Comparison of ENCODE assay signal across 8 mouse cellular contexts in the genomic region with DNA sequence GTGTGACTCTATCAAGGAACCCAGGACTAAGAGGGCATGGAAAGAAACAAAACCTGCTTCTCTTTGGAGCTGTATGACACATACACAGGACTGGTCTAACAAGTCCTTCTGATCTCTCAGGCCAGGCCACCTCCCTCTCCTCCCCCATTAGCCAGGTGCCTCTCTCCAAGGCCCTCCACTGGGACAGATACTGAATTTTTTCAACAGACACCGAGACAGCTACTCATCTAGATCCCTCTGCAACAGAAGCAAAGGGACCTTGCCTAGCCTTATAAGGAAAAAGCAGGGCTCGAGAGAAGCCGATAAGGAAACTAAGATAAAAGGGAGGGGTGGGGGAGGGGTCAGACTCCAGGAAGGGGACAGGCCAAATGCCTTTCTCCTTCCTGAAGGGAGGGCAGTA. TPM values are rescaled to one million over a fixed set of nuclear protein-coding genes. Genes with fewer than 3 reads are reported as not detected.
DNase-seq lines count a peak whose midpoint lies in the region; ATAC-seq and TF ChIP-seq lines count a peak whose summit lies in the region.

No protein-coding gene starts in this region.

- peak; percentile 50 for DNase-seq in kidney, adult 11 months
- DNase-seq in kidney, adult 18-20 months: no peak
- peak; percentile 65 for DNase-seq in Muller cell, postnatal 12 days (ENCODE audit: inconsistent ontology term)
- peak; percentile 45 for DNase-seq in heart, postnatal 0 days (ENCODE audit: low spot score)
- DNase-seq in lung, embryonic 14.5 days: peak; percentile 64
- DNase-seq in left cerebral cortex, postnatal 14 days (ENCODE audit: low spot score in 2 of 2): no peak
- DNase-seq in spleen, postnatal 10 days (ENCODE audit: low spot score in 2 of 2): no peak
- no peak for DNase-seq in thymus, adult 2 months

- H3K27ac ChIP-seq in heart, postnatal 0 days (ENCODE audit: low read depth): peak overlapping the region; percentile 97
- H3K27ac ChIP-seq in lung, embryonic 14.5 days (ENCODE audit: low read depth): peak overlapping the region; percentile 71
- H3K27ac ChIP-seq in thymus, adult 2 months (ENCODE audit: control insufficient read depth, insufficient read depth, low read length): no peak overlapping the region; the same call in 1 of the 2 replicates

- TF ChIP-seq POLR2A in thymus, adult 2 months (IDR thresholded peaks at IDR 0.05; ENCODE audit: control insufficient read depth, extremely low read depth, insufficient read depth, low read length, poor library complexity): no peak

- 0 out of 2 replicates have a peak, but pooled peaks cover 4% of the 10 kb centered on the region for H3K36me3 ChIP-seq in heart, postnatal 0 days (replicated peaks; ENCODE audit: control insufficient read depth, insufficient read depth, low read length)
- H3K36me3 ChIP-seq in lung, embryonic 14.5 days (ENCODE audit: insufficient read depth): 0 out of 2 replicates have a peak, but pooled peaks cover 16% of the 10 kb centered on the region
- H3K36me3 ChIP-seq in thymus, adult 2 months (ENCODE audit: control insufficient read depth, insufficient read depth, low read length): no peaks in the 10 kb centered on the region

- H3K4me3 ChIP-seq in heart, postnatal 0 days (ENCODE audit: low read depth, low read length): peak overlapping the region; percentile 1; the same call in 1 of the 2 replicates
- H3K4me3 ChIP-seq in lung, embryonic 14.5 days (ENCODE audit: low read depth, low read length): no peak overlapping the region; the same call in 1 of the 2 replicates
- no peak overlapping the region for H3K4me3 ChIP-seq in thymus, adult 2 months (ENCODE audit: control insufficient read depth, insufficient read depth, low read length)

- 1% methylated on average over 3 of the region's 3 CpGs for WGBS in heart, postnatal 0 days
- WGBS in lung, embryonic 14.5 days: 3% methylated on average over 3 of the region's 3 CpGs
- 9% methylated on average over 3 of the region's 3 CpGs for WGBS in thymus, adult 2 months

- no peak overlapping the region; the same call in 1 of the 2 replicates for H3K9ac ChIP-seq in heart, postnatal 0 days (replicated peaks; ENCODE audit: low read depth, low read length)
- H3K9ac ChIP-seq in lung, embryonic 14.5 days: peak overlapping the region; percentile 7; the same call in 1 of the 2 replicates

- peak overlapping the region; percentile 58 for H3K4me2 ChIP-seq in heart, postnatal 0 days (ENCODE audit: low read depth, low read length)
- peak overlapping the region; percentile 57 for H3K4me2 ChIP-seq in lung, embryonic 14.5 days

- intact Hi-C loops in left cerebral cortex, postnatal 14 days (cut with DNase I): no loop called here

- H3K27me3 ChIP-seq in heart, postnatal 0 days (ENCODE audit: control insufficient read depth, insufficient read depth, low read length): no peaks in the 10 kb centered on the region
- no peaks in the 10 kb centered on the region for H3K27me3 ChIP-seq in lung, embryonic 14.5 days (ENCODE audit: insufficient read depth, low read length)
- no peaks in the 10 kb centered on the region for H3K27me3 ChIP-seq in thymus, adult 2 months (ENCODE audit: control insufficient read depth, insufficient read depth, low read length)

- peak; percentile 49; the same call in 1 of the 2 replicates for TF ChIP-seq EP300 in heart, postnatal 0 days (IDR thresholded peaks at IDR 0.05; ENCODE audit: low read depth)

- H3K9me3 ChIP-seq in heart, postnatal 0 days (replicated peaks; ENCODE audit: control insufficient read depth, low read length): no peaks in the 10 kb centered on the region
- H3K9me3 ChIP-seq in lung, embryonic 14.5 days (ENCODE audit: low read depth, low read length): no peaks in the 10 kb centered on the region

- ATAC-seq in heart, postnatal 0 days (ENCODE audit: insufficient read depth, low read depth): no peak
- no peak for ATAC-seq in lung, embryonic 14.5 days (ENCODE audit: insufficient read depth)

- H3K4me1 ChIP-seq in heart, postnatal 0 days (ENCODE audit: control insufficient read depth, insufficient read depth): peaks cover 69% of the 10 kb centered on the region
- peaks cover 49% of the 10 kb centered on the region for H3K4me1 ChIP-seq in lung, embryonic 14.5 days (ENCODE audit: insufficient read depth)
- peaks cover 4% of the 10 kb centered on the region for H3K4me1 ChIP-seq in thymus, adult 2 months (replicated peaks; ENCODE audit: control insufficient read depth, insufficient read depth, low read length)

- TF ChIP-seq CTCF in heart, postnatal 0 days (IDR thresholded peaks at IDR 0.05; ENCODE audit: low read depth): no peak
- TF ChIP-seq CTCF in lung, embryonic 14.5 days (IDR thresholded peaks at IDR 0.05; ENCODE audit: low read depth): no peak
- no peak for TF ChIP-seq CTCF in thymus, adult 2 months (IDR thresholded peaks at IDR 0.05; ENCODE audit: borderline replicate concordance, control insufficient read depth, extremely low read depth, insufficient read depth, low read length, poor library complexity)

RNA-seq across cellular contexts. Expression of gene Ctnnd1, which starts 17.6 kb away (rescaled TPM):
- total RNA-seq in heart, postnatal 0 days (2014; rRNA removed; ENCODE audit: low replicate concordance): 121 and 156 TPM in 2 replicates
- polyA plus RNA-seq in heart, postnatal 0 days (2015; fragmentation: Nextera tagmentation; extraction: Ambion mirVana): 26.5 and 29.8 TPM in 2 replicates
- 59.9 and 63.3 TPM in 2 replicates for polyA plus RNA-seq in lung, embryonic 14.5 days (2014; fragmentation: Nextera tagmentation; extraction: Ambion mirVana)
- 10 to 100 TPM; 65.6 to 76.0 TPM for total RNA-seq in left cerebral cortex, postnatal 14 days (2021)
- polyA plus RNA-seq in thymus, adult 2 months (2012; rRNA removed): 10.5 and 13.6 TPM in 2 replicates

RNA-seq across cellular contexts. Expression of gene Btbd18, which starts 25.9 kb away (rescaled TPM):
- not detected in 2 replicates for total RNA-seq in heart, postnatal 0 days (2014; rRNA removed; ENCODE audit: low replicate concordance)
- 0.05 and 0.08 TPM in 2 replicates for polyA plus RNA-seq in heart, postnatal 0 days (2015; fragmentation: Nextera tagmentation; extraction: Ambion mirVana)
- polyA plus RNA-seq in lung, embryonic 14.5 days (2014; fragmentation: Nextera tagmentation; extraction: Ambion mirVana): 0.22 and 0.39 TPM in 2 replicates
- not detected for total RNA-seq in left cerebral cortex, postnatal 14 days (2021)
- not detected in 2 replicates for polyA plus RNA-seq in thymus, adult 2 months (2012; rRNA removed)

RNA-seq across cellular contexts. Expression of gene Selenoh, which starts 37.6 kb away (rescaled TPM):
- 240 and 350 TPM in 2 replicates for total RNA-seq in heart, postnatal 0 days (2014; rRNA removed; ENCODE audit: low replicate concordance)
- 137 and 149 TPM in 2 replicates for polyA plus RNA-seq in heart, postnatal 0 days (2015; fragmentation: Nextera tagmentation; extraction: Ambion mirVana)
- 419 and 427 TPM in 2 replicates for polyA plus RNA-seq in lung, embryonic 14.5 days (2014; fragmentation: Nextera tagmentation; extraction: Ambion mirVana)
- total RNA-seq in left cerebral cortex, postnatal 14 days (2021): 10 to 100 TPM; 47.2 to 54.1 TPM
- polyA plus RNA-seq in thymus, adult 2 months (2012; rRNA removed): 172 and 191 TPM in 2 replicates

RNA-seq across cellular contexts. Expression of gene Gm28635, which starts 44.8 kb away (rescaled TPM):
- total RNA-seq in heart, postnatal 0 days (2014; rRNA removed; ENCODE audit: low replicate concordance): not detected in 2 replicates
- polyA plus RNA-seq in heart, postnatal 0 days (2015; fragmentation: Nextera tagmentation; extraction: Ambion mirVana): not detected in 2 replicates
- polyA plus RNA-seq in lung, embryonic 14.5 days (2014; fragmentation: Nextera tagmentation; extraction: Ambion mirVana): not detected in 2 replicates
- total RNA-seq in left cerebral cortex, postnatal 14 days (2021): 1 to 10 TPM; 1.8 to 3.5 TPM
- not detected in 2 replicates for polyA plus RNA-seq in thymus, adult 2 months (2012; rRNA removed)

RNA-seq across cellular contexts. Expression of gene Med19, which starts 45.2 kb away (rescaled TPM):
- 8.1 and 41.5 TPM in 2 replicates for total RNA-seq in heart, postnatal 0 days (2014; rRNA removed; ENCODE audit: low replicate concordance)
- polyA plus RNA-seq in heart, postnatal 0 days (2015; fragmentation: Nextera tagmentation; extraction: Ambion mirVana): 15.9 and 17.0 TPM in 2 replicates
- polyA plus RNA-seq in lung, embryonic 14.5 days (2014; fragmentation: Nextera tagmentation; extraction: Ambion mirVana): 44.8 and 45.4 TPM in 2 replicates
- 10 to 100 TPM; 30.3 to 32.3 TPM for total RNA-seq in left cerebral cortex, postnatal 14 days (2021)
- 10.6 and 11.6 TPM in 2 replicates for polyA plus RNA-seq in thymus, adult 2 months (2012; rRNA removed)

Comparison
In these comparisons a context has a peak if more than half of its experiments do, and no peak if none do; other contexts are left out.
1. DNase-seq: peak in kidney, adult 11 months (single experiment), Muller cell, postnatal 12 days (single experiment), heart, postnatal 0 days (single experiment) and lung, embryonic 14.5 days (single experiment); none in kidney, adult 18-20 months (single experiment), left cerebral cortex, postnatal 14 days (0 of 2), spleen, postnatal 10 days (0 of 2) and thymus, adult 2 months (single experiment).